Mouse (Mus musculus) neural tube, embryonic 10.5 days (tissue): ENCODE measurements around the gene Esrrg.

Experiments used
- DNase-seq: peaks from one replicate; pipeline ENCODE4 v3.0.0-alpha.2; 2017; ENCODE audit warnings: low spot score; ENCODE audit errors: extremely low spot score

Gene Esrrg

DNA sequence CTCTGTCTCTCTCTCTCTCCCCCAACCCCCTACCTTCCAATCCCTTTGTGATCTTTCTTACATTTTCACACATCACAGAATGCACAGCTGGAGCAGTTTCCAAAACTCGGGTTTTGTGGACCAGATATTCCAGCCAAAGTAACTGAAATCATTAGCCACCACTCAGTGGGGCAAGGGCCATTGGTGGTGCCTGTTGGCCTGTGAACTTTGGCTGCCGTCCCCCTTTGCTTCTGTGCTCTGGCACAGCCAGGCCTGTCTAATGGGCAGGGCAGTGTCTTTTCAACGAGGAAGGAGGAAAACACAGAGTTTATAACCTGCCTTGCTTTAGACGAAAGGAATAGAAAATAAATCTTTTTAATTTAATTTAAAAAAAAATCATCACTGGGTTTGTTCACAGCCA, 531.6 kb downstream of the Esrrg start:
- no peak for DNase-seq

DNA sequence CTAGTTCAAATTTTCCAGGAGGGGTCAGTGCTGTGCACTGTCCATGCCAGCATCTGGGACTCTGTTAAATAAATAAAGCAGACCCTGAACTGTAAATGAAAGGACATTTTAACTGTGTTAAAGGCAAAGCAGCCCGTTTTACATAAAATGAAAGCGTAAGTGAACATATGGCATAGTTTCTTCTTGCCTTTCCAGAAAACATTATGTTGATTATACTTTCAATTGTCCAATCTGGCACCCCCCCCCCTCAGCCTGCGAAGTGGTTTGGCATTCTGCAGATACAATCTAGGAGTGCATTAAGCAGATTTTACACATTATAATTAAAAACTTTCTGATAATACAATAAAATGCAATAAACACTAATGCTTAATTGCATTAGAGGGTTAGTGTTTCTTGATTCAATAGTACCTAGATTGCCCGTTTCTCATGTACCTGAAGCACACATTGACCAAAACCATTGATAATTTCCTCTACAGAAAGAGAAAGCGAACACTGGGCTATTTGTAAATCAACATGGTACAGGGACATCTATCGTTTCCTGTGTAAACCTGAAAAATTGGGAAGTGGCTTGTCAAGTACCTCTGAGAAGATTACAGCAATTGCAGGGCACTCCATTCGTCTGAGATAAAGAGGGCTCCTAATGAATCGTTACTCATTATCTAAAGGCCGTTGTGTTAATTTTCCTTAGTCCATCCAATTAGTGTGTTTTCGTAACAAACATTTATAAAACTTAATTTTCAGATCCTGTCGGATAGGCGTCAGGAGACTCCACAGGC, 539.0 kb downstream of the Esrrg start:
- DNase-seq = no peak

DNA sequence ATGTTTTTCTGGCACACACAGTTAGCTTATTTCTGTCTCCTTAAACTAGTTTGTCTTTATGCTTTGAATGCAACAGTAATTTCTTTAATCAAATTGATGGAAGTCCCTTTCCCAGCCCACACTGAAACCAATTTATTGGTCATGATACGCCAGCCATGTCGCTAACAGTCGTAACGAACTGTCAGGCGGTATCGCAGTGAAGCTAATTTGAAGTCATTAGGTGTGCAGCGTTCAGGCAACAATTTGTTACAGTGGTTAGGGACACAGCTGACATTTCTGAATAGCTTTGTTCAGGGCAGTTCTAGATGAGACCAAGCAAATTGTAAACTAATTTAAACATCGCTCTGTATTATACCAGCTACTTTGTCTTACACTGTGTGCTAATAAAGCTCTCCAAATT, 542.5 kb downstream of the Esrrg start:
- DNase-seq = no peak

DNA sequence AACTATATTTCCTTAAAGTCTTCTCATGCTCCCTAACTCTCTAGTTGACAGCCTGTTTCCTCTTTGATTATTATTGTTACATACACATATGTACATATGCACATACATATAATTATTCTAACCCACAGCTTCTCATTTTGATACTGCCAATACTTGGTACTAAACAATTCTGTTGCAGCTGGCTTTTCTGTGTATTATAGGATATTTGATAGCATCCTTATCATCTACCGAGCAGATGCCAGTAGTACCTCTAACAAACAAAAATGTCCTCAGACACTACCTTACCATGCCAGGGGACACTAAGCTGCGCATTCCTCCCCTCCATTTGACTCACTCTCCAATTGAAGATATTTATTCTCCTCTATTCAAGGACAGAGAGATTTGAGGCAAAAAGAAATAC, 543.4 kb downstream of the Esrrg start:
- DNase-seq = no peak

DNA sequence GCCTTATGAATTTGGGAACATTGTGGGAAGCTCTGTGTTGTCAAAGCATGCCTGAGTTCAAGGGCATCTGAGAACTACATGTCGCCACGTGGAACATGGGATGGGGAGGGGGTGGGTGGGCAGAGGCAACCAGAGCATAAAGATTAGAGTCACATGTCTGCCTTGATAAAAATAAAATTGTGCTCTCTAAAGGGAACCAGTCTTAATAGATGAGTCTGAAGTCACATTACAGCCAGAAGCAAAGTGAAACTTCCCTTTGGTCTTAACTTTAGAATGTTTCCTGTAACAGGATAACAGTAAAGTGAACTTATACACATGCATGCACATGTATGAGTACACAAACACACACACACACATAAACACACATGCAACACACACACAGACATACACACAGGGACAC, 545.1 kb downstream of the Esrrg start:
- no peak for DNase-seq

DNA sequence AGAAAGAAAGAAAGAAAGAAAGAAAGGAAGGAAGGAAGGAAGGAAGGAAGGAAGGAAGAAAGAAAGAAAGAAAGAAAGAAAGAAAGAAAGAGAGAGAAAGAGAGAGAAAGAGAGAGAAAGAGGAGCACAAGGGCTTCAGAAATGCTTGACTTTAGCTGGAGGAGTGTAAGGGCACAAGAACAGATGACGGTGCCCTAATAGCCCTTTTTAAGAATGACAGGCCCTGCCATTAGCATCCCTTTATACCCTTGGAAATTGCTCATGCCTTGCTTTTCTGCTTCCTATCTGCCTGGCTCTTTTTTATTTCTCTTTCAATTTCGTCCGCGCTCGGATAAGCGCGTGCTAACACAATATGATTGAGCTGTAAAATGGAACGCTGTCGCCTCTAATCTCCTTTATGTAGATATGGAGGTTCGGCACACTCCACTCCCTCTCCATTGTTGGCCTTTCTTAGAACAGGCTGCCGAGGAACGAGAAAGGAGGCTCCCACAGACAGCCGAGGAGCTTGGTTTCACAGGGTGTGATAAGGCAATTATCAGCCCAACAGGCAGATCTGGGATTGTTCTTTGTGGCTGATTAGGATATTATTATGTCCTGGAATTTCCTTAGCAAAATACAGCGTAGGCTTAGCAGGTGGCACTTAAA, 546.0 kb downstream of the Esrrg start:
- DNase-seq = no peak

DNA sequence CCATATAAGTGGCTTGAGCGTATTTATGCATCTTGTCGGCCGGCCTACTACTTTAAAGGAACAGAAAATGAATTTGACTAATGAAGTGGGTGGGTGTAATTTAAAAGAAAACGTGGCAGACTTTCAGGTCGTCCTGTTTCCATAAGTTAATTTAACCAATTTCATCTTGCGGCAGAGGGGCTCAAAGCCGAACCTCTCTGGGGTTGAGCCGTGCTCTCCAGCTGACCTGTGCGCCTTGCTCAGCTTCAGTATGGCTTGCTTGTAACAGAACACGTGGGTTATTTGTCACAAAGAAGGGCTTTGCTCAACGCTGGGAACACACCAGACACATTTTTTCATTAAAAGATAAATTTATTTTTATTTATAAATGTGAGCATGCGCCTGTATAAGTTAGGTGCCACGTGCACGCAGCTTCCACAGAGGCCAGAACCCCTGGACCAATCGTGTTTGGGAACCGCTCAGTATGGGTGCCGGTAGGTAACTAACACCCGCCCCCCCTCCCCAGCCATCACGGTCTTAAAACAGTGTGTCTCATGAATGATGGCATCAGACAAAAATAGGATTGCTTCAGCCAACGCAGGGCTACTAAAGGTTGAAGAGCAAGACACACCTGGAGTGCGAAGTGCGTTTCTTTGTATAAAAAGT, 546.7 kb downstream of the Esrrg start:
- DNase-seq = no peak

DNA sequence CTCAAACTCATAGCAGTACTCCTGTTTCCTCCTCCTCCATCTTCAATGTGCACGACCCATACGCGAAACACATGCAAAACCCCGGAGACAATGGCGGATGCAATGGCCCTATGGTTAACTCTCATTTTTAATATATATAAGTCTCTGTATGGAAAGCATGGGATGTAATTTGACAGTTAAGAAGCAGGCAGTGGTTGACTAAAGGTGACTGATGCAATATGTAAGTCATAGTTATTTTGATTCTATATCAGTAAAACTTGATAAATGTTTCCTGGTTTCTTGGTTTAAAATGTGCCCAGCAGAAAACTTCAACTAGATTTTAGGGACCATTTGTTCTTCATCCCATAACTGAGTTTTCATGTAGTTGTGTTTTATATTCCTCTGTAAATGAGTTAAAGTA, 547.9 kb downstream of the Esrrg start:
- DNase-seq = no peak

DNA sequence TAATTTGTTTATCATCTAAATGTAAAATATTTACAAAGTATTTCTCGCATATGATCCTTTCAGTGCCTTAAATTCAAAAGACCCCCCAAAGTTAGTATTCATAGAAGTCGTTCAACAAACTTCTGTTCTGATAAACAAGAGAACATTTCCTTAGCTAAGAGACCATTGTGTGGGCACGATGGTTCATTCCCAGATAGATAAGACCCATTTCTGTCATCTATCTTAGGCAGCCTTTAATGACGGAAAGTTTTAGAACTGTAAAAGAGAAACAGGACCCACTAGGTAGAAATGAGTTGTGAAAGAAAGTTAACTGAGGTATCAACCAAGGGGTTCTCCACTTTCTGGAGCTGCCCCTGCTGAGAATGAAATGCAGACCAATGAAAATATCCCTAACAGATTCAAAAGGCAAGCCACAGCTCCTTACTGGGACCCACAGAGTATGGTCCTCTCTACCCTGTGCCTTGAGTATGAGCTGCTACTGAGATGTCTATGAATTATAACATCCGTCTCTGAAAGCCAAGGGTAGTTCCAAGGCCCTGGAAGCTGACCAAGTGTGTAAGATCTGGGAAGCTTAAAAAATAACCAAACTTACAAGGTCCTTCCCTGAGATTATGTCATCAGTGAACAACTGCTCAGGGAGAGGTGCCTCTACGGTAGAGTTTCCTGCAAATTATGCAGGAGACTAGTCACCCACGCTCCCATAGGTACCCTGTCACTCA, 548.8 kb downstream of the Esrrg start:
- no peak for DNase-seq

DNA sequence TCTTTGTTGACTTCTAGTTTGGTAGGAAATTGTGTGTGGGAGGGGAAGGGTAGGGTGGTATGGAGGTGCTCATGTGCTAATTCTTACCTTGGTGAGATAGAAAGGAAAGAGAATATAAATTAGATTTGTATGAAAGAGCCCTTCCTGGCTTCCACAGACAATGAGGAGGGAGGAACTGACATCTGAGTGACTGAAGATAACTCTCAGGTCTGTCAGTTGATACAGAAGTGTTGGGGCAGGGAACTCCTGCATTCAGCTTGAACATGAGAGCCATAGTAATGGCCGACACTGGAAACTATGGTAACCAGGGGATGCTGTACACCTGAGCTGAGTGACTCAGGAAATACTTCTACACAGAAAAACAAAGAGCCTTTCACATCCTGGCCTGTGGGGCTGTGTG, 550.1 kb downstream of the Esrrg start:
- DNase-seq = no peak

DNA sequence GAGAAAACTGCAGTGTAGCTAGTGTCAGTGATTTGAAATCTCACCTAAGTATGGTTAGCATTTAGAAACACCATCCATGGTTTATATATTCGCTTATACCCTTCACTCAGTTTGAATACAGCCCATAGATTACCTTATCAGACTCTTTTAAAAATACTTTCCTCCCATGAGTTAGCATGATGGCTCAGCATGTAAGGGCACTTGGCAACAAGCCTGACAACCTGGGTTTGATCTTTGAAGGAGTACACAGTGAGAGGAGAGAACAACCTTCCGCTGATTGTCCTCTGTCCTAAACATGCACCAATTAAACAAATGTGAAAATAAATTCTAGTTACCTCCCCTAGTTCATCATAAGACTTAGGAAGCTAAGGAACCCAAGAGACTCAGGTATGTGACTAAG, 550.5 kb downstream of the Esrrg start:
- no peak for DNase-seq

DNA sequence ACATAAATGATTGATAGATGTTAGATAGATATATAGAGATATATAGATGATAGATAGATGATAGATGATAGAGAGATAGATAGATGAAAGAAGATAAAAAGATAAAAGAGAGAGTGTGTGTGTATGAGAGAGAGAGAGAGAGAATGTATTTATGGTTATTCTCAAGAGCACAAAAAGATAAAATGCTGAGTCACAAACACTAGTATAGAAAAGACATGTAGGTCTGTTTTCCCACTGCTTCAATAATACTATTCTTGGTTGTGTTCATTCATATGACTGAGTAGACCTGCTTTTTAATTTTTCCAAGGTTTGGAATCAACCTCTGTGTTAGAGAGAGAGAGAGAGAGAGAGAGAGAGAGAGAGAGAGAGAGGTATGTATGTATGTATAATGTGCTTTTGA, 554.5 kb downstream of the Esrrg start:
- DNase-seq = no peak

DNA sequence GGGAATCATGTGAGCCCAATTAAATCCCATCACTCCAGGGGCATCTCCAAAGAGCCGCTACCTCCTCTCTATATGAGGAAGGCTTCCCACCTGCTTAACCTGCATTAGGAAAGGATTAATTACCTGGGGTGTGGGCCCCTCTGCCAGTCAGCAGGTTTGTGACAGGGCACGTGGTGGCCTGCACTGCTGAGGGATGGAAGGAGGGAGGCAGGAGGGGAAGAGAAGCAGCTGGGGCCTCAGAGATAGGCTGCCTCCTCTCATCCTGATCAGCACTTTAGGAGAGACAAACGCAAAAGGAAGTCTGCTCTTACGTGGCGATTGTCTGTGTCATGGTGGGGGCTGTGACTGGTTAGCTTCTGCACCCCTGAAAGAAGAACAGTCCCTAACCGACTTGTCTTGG, 555.7 kb downstream of the Esrrg start:
- DNase-seq = no peak

DNA sequence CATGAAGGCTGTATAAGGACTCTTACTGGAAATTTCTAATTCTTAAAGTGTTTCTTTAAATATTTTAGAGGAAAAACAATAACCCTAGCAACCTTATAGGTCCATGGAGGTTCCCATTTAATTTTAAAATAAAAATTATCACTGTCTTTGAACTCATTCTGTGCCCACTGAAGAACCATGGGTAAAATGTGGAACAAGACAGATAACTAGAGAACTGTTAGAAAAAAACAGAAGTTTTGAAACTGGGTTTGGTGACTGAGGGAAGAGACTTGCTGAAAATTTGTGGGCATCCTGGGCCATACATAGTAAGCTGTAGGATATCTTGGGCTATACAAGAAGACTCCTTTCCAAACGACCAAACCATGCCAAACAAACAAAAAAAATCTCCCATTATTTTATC, 565.3 kb downstream of the Esrrg start:
- no peak for DNase-seq

DNA sequence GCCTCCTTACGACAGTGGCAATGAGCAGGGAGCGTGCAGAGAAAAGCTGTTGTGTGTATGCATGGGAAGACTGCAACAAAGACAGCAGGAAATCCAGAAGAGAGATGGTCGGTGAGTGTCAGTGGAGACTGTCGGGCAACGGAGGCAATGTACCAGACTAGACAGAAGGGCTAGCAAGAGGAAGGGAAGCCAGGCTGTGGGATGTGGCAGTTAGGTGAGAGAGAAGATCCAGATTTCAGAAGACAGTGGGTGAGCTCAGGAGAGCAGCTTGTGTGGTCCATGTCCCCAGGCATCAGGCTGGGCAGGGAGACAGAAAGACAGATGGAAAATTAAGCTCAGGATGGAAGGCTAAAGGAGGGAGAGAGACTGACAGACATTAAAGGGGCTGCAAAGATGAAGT, 574.4 kb downstream of the Esrrg start:
- no peak for DNase-seq

DNA sequence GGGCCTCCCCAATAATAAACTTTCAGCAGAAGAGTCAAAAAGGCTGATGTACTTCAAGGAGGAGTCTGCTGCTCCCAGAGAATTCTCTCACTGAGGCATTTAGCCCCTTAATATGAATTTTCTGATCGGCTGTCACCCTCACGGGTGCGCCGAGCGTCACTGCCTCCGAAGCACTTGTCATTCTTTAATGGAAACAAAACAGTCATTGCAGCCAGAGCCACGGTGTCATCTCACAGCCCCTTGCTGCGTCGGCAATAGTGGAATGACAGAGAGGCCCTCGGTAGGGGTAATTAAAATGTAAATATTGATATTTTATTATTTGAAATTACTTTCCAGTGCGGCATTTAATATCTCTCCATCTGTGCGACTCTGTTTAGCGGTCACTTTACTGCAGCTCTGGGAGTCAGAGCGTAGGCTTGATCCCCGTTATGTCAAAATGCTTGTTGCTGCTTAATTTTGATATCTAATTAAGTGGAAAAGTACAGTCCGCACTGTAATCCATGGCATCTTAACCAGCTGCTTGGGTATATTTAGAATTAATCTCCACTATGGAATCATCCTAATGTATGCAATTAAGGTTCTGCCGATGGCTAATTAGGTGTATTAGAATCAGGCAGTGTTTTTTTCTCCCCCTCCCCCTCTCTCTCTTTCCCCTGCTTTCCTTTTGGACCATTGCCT, 578.0 kb downstream of the Esrrg start:
- DNase-seq = no peak

DNA sequence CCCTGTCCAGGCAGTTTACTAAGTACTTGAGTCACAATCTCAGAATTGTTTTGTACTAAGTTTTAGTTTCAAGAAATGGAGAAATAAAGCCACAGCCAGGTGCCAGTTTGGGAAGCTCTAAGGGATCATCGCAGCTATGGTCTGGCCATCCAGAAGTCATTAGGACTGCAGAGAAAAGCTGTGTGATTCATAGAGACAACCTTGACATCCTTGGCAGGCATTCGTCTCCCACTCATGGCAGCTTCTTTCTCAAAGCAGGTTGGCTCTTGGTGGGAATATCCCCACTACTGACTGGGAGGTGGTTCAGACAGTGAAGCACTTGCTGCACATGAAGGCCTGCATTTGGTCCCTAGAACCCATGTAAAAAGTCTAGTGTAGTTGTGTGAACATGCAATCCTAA, 584.4 kb downstream of the Esrrg start:
- DNase-seq = no peak

DNA sequence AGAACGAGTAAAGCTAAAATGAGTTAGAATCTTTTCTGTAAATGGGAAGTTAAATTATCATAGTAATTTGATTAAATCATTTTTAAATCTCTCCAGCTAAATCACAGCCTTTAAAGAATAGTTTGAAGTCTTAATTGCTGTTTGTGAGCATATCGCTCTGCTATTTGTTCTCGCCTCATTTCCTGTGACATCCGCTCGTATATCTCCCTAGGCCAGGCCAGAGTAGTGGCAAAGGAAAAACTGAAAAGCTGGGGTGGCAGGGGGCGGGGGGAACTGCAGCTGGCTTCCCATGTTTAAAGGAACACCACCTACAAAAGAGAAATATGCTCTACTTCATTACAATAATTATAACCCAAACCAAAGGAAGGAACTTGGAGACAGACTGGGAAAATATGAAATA, 598.8 kb downstream of the Esrrg start:
- DNase-seq = no peak

DNA sequence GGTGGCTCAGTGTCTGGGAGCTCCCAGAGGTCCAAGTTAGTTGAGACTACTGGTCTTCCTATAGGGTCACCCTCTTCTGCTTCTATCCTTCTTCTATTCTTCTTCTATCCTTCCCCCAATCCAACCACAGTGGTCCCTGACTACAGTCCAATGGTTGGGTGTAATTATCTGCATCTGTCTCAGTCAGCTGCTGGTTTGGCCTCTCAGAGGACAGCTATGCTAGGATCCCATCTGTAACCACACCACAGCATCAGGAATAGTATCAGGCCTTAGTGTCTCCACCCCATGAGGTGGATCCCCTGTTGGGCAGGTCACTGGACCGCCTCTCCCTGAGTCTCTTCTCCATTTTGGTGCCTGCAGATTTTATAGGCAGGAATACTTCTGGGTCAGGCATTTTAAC, 600.4 kb downstream of the Esrrg start:
- DNase-seq = no peak

DNA sequence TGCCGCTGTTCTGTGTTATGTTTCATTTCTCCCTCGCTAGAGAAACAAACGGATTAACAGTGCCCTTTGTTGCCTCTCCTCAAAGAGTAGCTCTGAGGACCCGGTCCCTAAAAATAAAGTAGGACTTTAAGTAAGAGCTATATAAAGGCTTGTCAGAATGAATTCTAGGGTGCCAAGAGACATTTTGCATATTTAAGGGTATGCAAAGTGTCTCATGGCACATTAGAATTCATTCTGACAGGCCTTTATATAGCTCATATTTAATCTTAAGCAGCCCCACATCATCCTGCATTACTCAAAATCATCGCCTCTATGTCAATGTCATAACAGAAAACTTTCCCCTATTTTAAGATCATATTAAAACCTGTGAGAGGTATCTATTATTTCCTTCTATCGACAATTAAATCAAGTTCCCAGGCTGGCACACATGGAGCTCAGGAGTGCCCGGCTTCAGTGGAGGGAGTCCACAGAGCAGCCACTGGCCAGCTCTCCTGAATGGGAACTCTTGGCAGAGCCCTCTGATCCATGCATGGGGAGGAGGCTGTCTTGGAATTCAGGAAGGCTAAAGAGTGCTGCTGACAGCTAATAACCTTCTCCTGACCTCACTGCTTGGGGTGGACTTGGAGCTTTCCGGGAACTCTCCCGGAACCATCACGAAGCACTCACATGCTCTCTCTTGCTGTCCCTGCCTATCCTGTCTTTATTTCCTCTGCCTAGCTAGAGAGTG, 606.5 kb downstream of the Esrrg start:
- DNase-seq = no peak

DNA sequence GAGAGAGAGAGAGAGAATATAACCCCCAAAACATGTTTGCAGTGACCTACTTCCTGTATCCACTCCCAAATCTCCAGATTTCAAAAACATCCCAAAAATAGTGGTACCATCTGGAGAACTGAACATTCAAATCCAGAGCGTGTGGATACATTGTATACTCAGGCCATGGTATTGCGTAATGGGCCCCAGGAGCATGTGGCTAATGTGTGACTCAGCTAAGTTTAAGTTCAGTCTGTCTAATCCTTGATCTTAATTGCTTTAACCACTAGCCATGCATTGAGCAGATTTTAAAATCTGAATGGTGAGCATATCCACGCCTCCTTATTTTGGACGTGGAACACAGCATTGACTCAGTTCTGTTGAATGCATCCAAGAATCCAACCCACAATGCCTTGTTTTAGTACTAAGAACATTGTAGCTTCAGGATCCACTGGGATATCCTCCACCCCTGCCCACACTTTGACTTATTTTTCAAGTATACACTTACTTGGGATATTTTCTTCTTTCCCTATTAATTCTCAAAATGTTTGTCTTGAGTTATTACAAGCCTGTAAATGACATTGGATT, 612.7 kb downstream of the Esrrg start:
- DNase-seq = no peak
